11 mouse cellular contexts compared by ENCODE assay signal in genomic region chr1:191172487-191172886, GRCm38 (mm10). TPM values are rescaled to one million over a fixed set of nuclear protein-coding genes. Genes with fewer than 3 reads are reported as not detected.
DNase-seq lines count a peak whose midpoint lies in the region; ATAC-seq and TF ChIP-seq lines count a peak whose summit lies in the region.
"Had no signal": no experiment of that assay in that cellular context is flagged by ENCODE, and none has a peak within 500 bp of the region (broad histone marks: within the 10 kb centered on the region; RNA-seq: fewer than 3 reads in every experiment).

No protein-coding gene starts in this region.

- no peak overlapping the region for H3K9ac ChIP-seq in liver, adult 2 months (ENCODE audit: low read depth, low read length)
- no peak overlapping the region for H3K9ac ChIP-seq in liver, embryonic 11.5 days (ENCODE audit: low read depth, low read length)
- H3K9ac ChIP-seq: embryonic facial prominence, embryonic 13.5 days had no signal

- no peak overlapping the region for H3K4me2 ChIP-seq in liver, embryonic 11.5 days
- H3K4me2 ChIP-seq: embryonic facial prominence, embryonic 13.5 days had no signal

- H3K27me3 ChIP-seq in liver, adult 2 months (ENCODE audit: control insufficient read depth, insufficient read depth, low read length) = no peaks in the 10 kb centered on the region
- peaks cover 5% of the 10 kb centered on the region for H3K27me3 ChIP-seq in liver, embryonic 11.5 days (replicated peaks; ENCODE audit: control insufficient read depth, insufficient read depth, low read length)
- H3K27me3 ChIP-seq: embryonic facial prominence, embryonic 13.5 days had no signal

- ATAC-seq in liver, embryonic 11.5 days (replicated peaks; ENCODE audit: low FRiP score) = no peak
- peak; percentile 99 for ATAC-seq in frontal cortex, adult (ENCODE audit: low TSS enrichment)
- 0 out of 2 replicates have a peak, but pooled peaks have one; percentile 47 for ATAC-seq in megakaryocyte, adult 5-6 weeks (ENCODE audit: poor library complexity, severe bottlenecking)

- no peak overlapping the region for H3K27ac ChIP-seq in liver, adult 2 months (replicated peaks; ENCODE audit: insufficient read depth, low read depth, low read length)
- no peak overlapping the region for H3K27ac ChIP-seq in liver, embryonic 11.5 days (ENCODE audit: low read depth, low read length)
- H3K27ac ChIP-seq: embryonic facial prominence, embryonic 13.5 days had no signal

- H3K79me2 ChIP-seq in liver, adult 2 months (ENCODE audit: control insufficient read depth, insufficient read depth, low read length) = no peaks in the 10 kb centered on the region

- no peaks in the 10 kb centered on the region for H3K36me3 ChIP-seq in liver, adult 2 months (ENCODE audit: control insufficient read depth, insufficient read depth, low read length)
- H3K36me3 ChIP-seq in liver, embryonic 11.5 days (ENCODE audit: control insufficient read depth, insufficient read depth, low read length) = no peaks in the 10 kb centered on the region
- H3K36me3 ChIP-seq: embryonic facial prominence, embryonic 13.5 days had no signal

- no peak overlapping the region for H3K4me3 ChIP-seq in liver, adult 2 months (ENCODE audit: insufficient read depth, low read depth, low read length)
- H3K4me3 ChIP-seq in liver, embryonic 11.5 days (ENCODE audit: low read depth, low read length) = no peak overlapping the region
- H3K4me3 ChIP-seq: embryonic facial prominence, embryonic 13.5 days had no signal

- peaks cover 9% of the 10 kb centered on the region for H3K4me1 ChIP-seq in liver, adult 2 months (ENCODE audit: control insufficient read depth, insufficient read depth, low read length)
- no peaks in the 10 kb centered on the region for H3K4me1 ChIP-seq in liver, embryonic 11.5 days (replicated peaks; ENCODE audit: control insufficient read depth, insufficient read depth, low read length)
- H3K4me1 ChIP-seq: embryonic facial prominence, embryonic 13.5 days had no signal

- no peak for TF ChIP-seq POLR2A in liver, adult 2 months (IDR thresholded peaks at IDR 0.05; ENCODE audit: extremely low read depth, insufficient read depth, low read length)

- no peaks in the 10 kb centered on the region for H3K9me3 ChIP-seq in liver, embryonic 11.5 days (ENCODE audit: control insufficient read depth, low read length)
- H3K9me3 ChIP-seq: embryonic facial prominence, embryonic 13.5 days had no signal

- peak; percentile 69 for TF ChIP-seq CTCF in liver, adult 2 months (IDR thresholded peaks at IDR 0.05; ENCODE audit: low read depth, low read length)

- DNase-seq in adrenal gland, postnatal 14 days = peak; percentile 46
- DNase-seq in adrenal gland, adult 8-10 months = no peak
- DNase-seq in liver, adult 2 months (ENCODE audit: extremely low read depth, low read depth, low spot score) = peak; percentile 33
- DNase-seq in liver, embryonic 11.5 days (ENCODE audit: low spot score) = no peak
- no peak for DNase-seq in thymus, adult 18-20 months
- DNase-seq in urinary bladder, postnatal 4 days (ENCODE audit: low spot score in 2 of 2) = no peak

- WGBS in liver, adult 2 months = 38% methylated on average over 6 of the region's 6 CpGs
- 17% methylated on average over 6 of the region's 6 CpGs for WGBS in liver, embryonic 11.5 days

RNA-seq across cellular contexts. Expression of gene Fam71a, which starts 7.9 kb away (rescaled TPM):
- total RNA-seq in adrenal gland, postnatal 14 days (2021) = not detected in 2 replicates
- not detected for total RNA-seq in adrenal gland, adult 8-10 months (2022)
- total RNA-seq in liver, adult 2 months (2014; rRNA removed) = not detected in 2 replicates
- not detected in 2 replicates for polyA plus RNA-seq in liver, adult 2 months (2012; rRNA removed)
- polyA plus RNA-seq in liver, embryonic 11.5 days (2014; fragmentation: Nextera tagmentation; extraction: Ambion mirVana) = not detected in 2 replicates
- total RNA-seq in megakaryocyte, adult 5-6 weeks (2015) = 0.14 and 0.49 TPM in 2 replicates
- 0.24 TPM in 1 of 2 replicates, not detected in the other for total RNA-seq in megakaryocyte, adult 5-6 weeks (2017)
- total RNA-seq: layer of hippocampus, postnatal 14 days had no signal
- polyA plus RNA-seq: C2C12; embryonic facial prominence, embryonic 13.5 days had no signal

RNA-seq across cellular contexts. Expression of gene Atf3, which starts 45.4 kb away (rescaled TPM):
- 2.4 and 4.8 TPM in 2 replicates for total RNA-seq in adrenal gland, postnatal 14 days (2021)
- total RNA-seq in adrenal gland, adult 8-10 months (2022) = 1 to 10 TPM; 2.1 to 8.6 (median 3.2) TPM
- total RNA-seq in liver, adult 2 months (2014; rRNA removed) = 0.55 and 1.1 TPM in 2 replicates
- 0.55 and 0.81 TPM in 2 replicates for polyA plus RNA-seq in liver, adult 2 months (2012; rRNA removed)
- polyA plus RNA-seq in liver, embryonic 11.5 days (2014; fragmentation: Nextera tagmentation; extraction: Ambion mirVana) = 3.1 and 3.6 TPM in 2 replicates
- 15.5 and 38.2 TPM in 2 replicates for total RNA-seq in megakaryocyte, adult 5-6 weeks (2015)
- total RNA-seq in megakaryocyte, adult 5-6 weeks (2017) = 19.3 and 57.2 TPM in 2 replicates

Comparison
In these comparisons a context has a peak if more than half of its experiments do, and no peak if none do; other contexts are left out.
1. DNase-seq: peak in adrenal gland, postnatal 14 days (single experiment) and liver, adult 2 months (single experiment); none in adrenal gland, adult 8-10 months (single experiment), liver, embryonic 11.5 days (single experiment), thymus, adult 18-20 months (0 of 2) and urinary bladder, postnatal 4 days (0 of 2).